Mouse (Mus musculus) heart, embryonic 16.5 days (tissue): ENCODE results near the gene Gm16506. TPM values are rescaled to one million over a fixed set of nuclear protein-coding genes. Genes with fewer than 3 reads are reported as not detected.
"Not testable (repeated sequence)": the region's sequence is repeated elsewhere in the genome, so short reads cannot be mapped to it uniquely, and the experiment has no call there.

Experiments
- ATAC-seq: fragments of 200-750 bp; cut with Nextera tagmentation; replicated peaks from 2 replicates; pipeline ENCODE4 v1.8.0; 2017; ENCODE audit warnings: moderate number of reproducible peaks; ENCODE audit not compliant: insufficient read depth, low FRiP score; ENCODE audit errors: extremely low read depth
- H3K27ac ChIP-seq: fragments of 300-500 bp; sonication (generic); 2 replicates; pipeline ENCODE4 v1.5.1; 2014; ENCODE audit warnings: mild to moderate bottlenecking, low read length, control low read depth, moderate library complexity
- H3K27me3 ChIP-seq: fragments of 300-500 bp; sonication (generic); 2 replicates; pipeline ENCODE4 v1.6.1; 2014; ENCODE audit warnings: low read length, mixed read lengths; ENCODE audit not compliant: control insufficient read depth, insufficient read depth
- H3K36me3 ChIP-seq: fragments of 300-500 bp; sonication (generic); 2 replicates; pipeline ENCODE4 v1.6.1; 2014; ENCODE audit not compliant: control insufficient read depth, insufficient read depth
- H3K4me1 ChIP-seq: fragments of 300-500 bp; sonication (generic); 2 replicates; pipeline ENCODE4 v1.6.1; 2014; ENCODE audit warnings: low read length, mixed read lengths; ENCODE audit not compliant: control insufficient read depth, insufficient read depth
- H3K4me2 ChIP-seq: fragments of 300-500 bp; sonication (generic); 2 replicates; pipeline ENCODE4 v1.6.1; 2014; ENCODE audit warnings: low read depth, mild to moderate bottlenecking, control low read depth, low read length
- H3K4me3 ChIP-seq: fragments of 300-500 bp; sonication (generic); 2 replicates; pipeline ENCODE4 v1.5.1; 2014; ENCODE audit warnings: mild to moderate bottlenecking, control low read depth, low read length
- H3K9ac ChIP-seq: fragments of 300-500 bp; sonication (generic); 2 replicates; pipeline ENCODE4 v1.6.1; 2014; ENCODE audit warnings: low read length, control low read depth
- H3K9me3 ChIP-seq: fragments of 300-500 bp; sonication (generic); replicated peaks from 2 replicates; pipeline ENCODE4 v1.6.1; 2016; ENCODE audit warnings: low read length; ENCODE audit not compliant: control insufficient read depth
- WGBS: fragments of 180-500 bp; shearing (Covaris S2); extraction: QIAGEN DNeasy Blood & Tissue Kit; methylation state at CpG from one replicate; pipeline ENCODE4 v1.1.7; 2014; 5-methylcytosine and 5-hydroxymethylcytosine counted together
- polyA plus RNA-seq: library from polyadenylated mRNA; unstranded; fragments of >200 nt; fragmentation: Nextera tagmentation; extraction: Ambion mirVana; gene quantifications from 2 replicates; pipeline ENCODE4 v1.2.1, GENCODE M21; 2015

The Gm16506 gene
- not detected in 2 replicates for polyA plus RNA-seq

- not testable (repeated sequence) for H3K27ac ChIP-seq, H3K4me2 ChIP-seq, H3K27me3 ChIP-seq, H3K4me1 ChIP-seq, H3K9me3 ChIP-seq, H3K36me3 ChIP-seq, H3K9ac ChIP-seq, ATAC-seq, H3K4me3 ChIP-seq
- 75% methylated on average over 2 of the region's 3 CpGs for WGBS
Observed at GRCm38 (mm10) chr14:43727385-43727784, at the start of gene Gm16506. Gene Gm16506, minus strand, starts transcription at chr14:43727485.

GRCm38 (mm10) chr14:43747566-43747965 is 20.3 kb upstream of the Gm16506 start, which contains the start of gene Gm6526:
Gene Gm6526, plus strand, starts transcription at chr14:43747866.
- H3K4me3 ChIP-seq, ATAC-seq, H3K4me1 ChIP-seq, H3K9me3 ChIP-seq, H3K27me3 ChIP-seq, H3K36me3 ChIP-seq, H3K27ac ChIP-seq, H3K9ac ChIP-seq, H3K4me2 ChIP-seq: not testable (repeated sequence)
- 68% methylated on average over 4 of the region's 4 CpGs for WGBS

- H3K27ac ChIP-seq, H3K4me2 ChIP-seq, H3K27me3 ChIP-seq, H3K4me1 ChIP-seq, H3K9me3 ChIP-seq, H3K36me3 ChIP-seq, H3K4me3 ChIP-seq, ATAC-seq, H3K9ac ChIP-seq: not testable (repeated sequence)
- WGBS: 78% methylated on average over 4 of the region's 4 CpGs
Observed at GRCm38 (mm10) chr14:43697621-43698020, 29.7 kb downstream of the Gm16506 start, which contains the start of gene Gm7324. Gene Gm7324, plus strand, starts transcription at chr14:43697828.

GRCm38 (mm10) chr14:43677099-43677498 is 50.2 kb downstream of the Gm16506 start, which contains the start of gene Gm8165:
Gene Gm8165, minus strand, starts transcription at chr14:43677199.
- WGBS: no CpG with 5 or more reads among the region's 2 CpGs
- H3K36me3 ChIP-seq, H3K27ac ChIP-seq, H3K9ac ChIP-seq, H3K4me3 ChIP-seq, H3K4me2 ChIP-seq, H3K27me3 ChIP-seq, ATAC-seq, H3K9me3 ChIP-seq, H3K4me1 ChIP-seq: not testable (repeated sequence)

Other genes with a start within 250 kb of the Gm16506 start
- not detected in 2 replicates for gene Gm5799, start 183.9 kb downstream of the Gm16506 start, polyA plus RNA-seq
- gene Gm17654, start 148.3 kb downstream of the Gm16506 start, polyA plus RNA-seq: not detected in 2 replicates
- gene Gm10375, start 119.5 kb downstream of the Gm16506 start, polyA plus RNA-seq: not detected in 2 replicates
- not detected in 2 replicates for gene Gm8165, start 50.3 kb downstream of the Gm16506 start, polyA plus RNA-seq
- 0.92 TPM in 1 of 2 replicates, not detected in the other for gene Gm7324, start 29.7 kb downstream of the Gm16506 start, polyA plus RNA-seq
- gene Gm6526, start 20.4 kb upstream of the Gm16506 start, polyA plus RNA-seq: not detected in 2 replicates
- not detected in 2 replicates for gene Gm8180, start 57.3 kb upstream of the Gm16506 start, polyA plus RNA-seq
- 0.29 and 0.55 TPM in 2 replicates for gene Ear1, start 148.0 kb upstream of the Gm16506 start, polyA plus RNA-seq
- not detected in 2 replicates for gene Ear10, start 196.1 kb upstream of the Gm16506 start, polyA plus RNA-seq
- gene Gm8113, start 197.9 kb upstream of the Gm16506 start, polyA plus RNA-seq: 24.3 and 26.0 TPM in 2 replicates
- not detected in 2 replicates for gene Ang5, start 229.6 kb upstream of the Gm16506 start, polyA plus RNA-seq